ENCODE assay signal across 8 mouse cellular contexts in the genomic region with DNA sequence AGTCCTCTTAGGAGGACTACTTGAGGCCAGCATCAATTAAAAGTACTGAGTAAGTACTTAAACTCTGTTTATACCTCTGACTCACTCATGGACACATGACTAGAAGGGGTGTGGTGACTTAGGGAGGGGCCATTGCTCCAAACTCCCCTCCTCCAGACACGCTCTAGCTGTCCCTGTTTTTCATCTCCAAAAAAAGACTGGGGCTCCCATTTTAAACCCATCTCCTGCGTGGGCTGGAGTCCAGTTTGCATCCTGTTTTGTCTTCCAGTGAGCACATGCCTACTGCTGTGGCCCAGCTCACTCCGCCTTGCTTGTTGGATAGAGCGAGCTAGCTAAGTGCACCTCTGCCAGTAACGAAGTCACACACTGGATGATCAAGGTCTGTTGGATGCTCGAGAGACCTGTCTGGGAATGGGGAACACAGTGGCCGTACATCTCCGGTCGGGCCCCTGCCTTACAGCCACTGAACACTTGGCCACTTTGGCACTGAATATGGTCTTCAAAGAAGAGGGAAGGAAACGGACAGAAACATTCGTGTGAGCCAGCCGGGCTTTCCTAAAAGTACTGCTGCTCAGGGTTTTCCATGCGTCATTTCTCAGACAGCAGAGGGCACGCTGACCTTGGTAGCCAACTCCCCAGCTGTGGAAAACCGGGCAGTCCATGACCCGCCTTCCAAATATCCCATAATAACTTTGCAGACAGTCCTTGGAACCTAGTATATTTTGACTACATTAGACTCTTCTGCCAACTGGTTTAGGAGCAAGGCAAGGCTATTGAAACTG.
DNase-seq lines count a peak whose midpoint lies in the region; ATAC-seq and TF ChIP-seq lines count a peak whose summit lies in the region.

No protein-coding gene starts in this region.

- H3K4me1 ChIP-seq in hindbrain, embryonic 10.5 days (replicated peaks): peaks cover 7% of the 10 kb centered on the region; the same call in 1 of the 2 replicates
- H3K4me1 ChIP-seq in hindbrain, embryonic 14.5 days (replicated peaks; ENCODE audit: control insufficient read depth, insufficient read depth, low read length): no peaks in the 10 kb centered on the region
- peaks cover 55 to 75% of the 10 kb centered on the region in 2 experiments for H3K4me1 ChIP-seq in heart, embryonic 14.5 days (ENCODE audit: control insufficient read depth in 2 of 2, insufficient read depth in 2 of 2, low read length in 2 of 2)
- H3K4me1 ChIP-seq in midbrain, postnatal 0 days (ENCODE audit: insufficient read depth, low read length): 0 out of 2 replicates have a peak, but pooled peaks cover 2% of the 10 kb centered on the region

- 0 out of 2 replicates have a peak overlapping the region, but pooled peaks have one; percentile 16 for H3K27ac ChIP-seq in hindbrain, embryonic 10.5 days
- no peak overlapping the region for H3K27ac ChIP-seq in hindbrain, embryonic 14.5 days
- H3K27ac ChIP-seq in heart, embryonic 14.5 days (replicated peaks in 1 of 2; ENCODE audit: control insufficient read depth in 1 of 2, insufficient read depth in 1 of 2, low read depth in 2 of 2, low read length in 2 of 2): peak overlapping the region; percentile 94
- no peak overlapping the region for H3K27ac ChIP-seq in midbrain, postnatal 0 days (ENCODE audit: low read depth, low read length)

- no peak for DNase-seq in hindbrain, embryonic 10.5 days (ENCODE audit: low spot score)
- no peak for DNase-seq in hindbrain, embryonic 14.5 days (ENCODE audit: low spot score)
- peak; percentile 79 for DNase-seq in adrenal gland, postnatal 14 days
- DNase-seq in left cerebral cortex, postnatal 36 days (ENCODE audit: low spot score in 2 of 2): peak; percentile 48 to 52
- peak; percentile 37 to 64 for DNase-seq in right cerebral cortex, postnatal 36 days (ENCODE audit: low spot score in 2 of 2)
- no peak for DNase-seq in thymus, postnatal 25 days
- no peak for DNase-seq in midbrain, postnatal 0 days (ENCODE audit: low spot score)

- no peak overlapping the region for H3K4me3 ChIP-seq in hindbrain, embryonic 10.5 days
- H3K4me3 ChIP-seq in hindbrain, embryonic 14.5 days (replicated peaks; ENCODE audit: low read length): no peak overlapping the region
- no peak overlapping the region for H3K4me3 ChIP-seq in heart, embryonic 14.5 days (ENCODE audit: control insufficient read depth in 1 of 2, insufficient read depth in 1 of 2, low read depth in 1 of 2, low read length in 2 of 2)
- H3K4me3 ChIP-seq in midbrain, postnatal 0 days (ENCODE audit: low read depth, low read length): no peak overlapping the region

- intact Hi-C loops in left cerebral cortex, postnatal 36 days (cut with DNase I): no loop called here

- peaks cover 91% of the 10 kb centered on the region for H3K36me3 ChIP-seq in hindbrain, embryonic 10.5 days
- H3K36me3 ChIP-seq in hindbrain, embryonic 14.5 days (replicated peaks; ENCODE audit: control insufficient read depth, insufficient read depth): peaks cover 51% of the 10 kb centered on the region
- peaks cover 30% of the 10 kb centered on the region for H3K36me3 ChIP-seq in heart, embryonic 14.5 days (ENCODE audit: control insufficient read depth, insufficient read depth, low read length)
- peaks cover 29% of the 10 kb centered on the region for H3K36me3 ChIP-seq in midbrain, postnatal 0 days (ENCODE audit: insufficient read depth, low read length)

- no peak for ATAC-seq in hindbrain, embryonic 14.5 days (ENCODE audit: low FRiP score)
- no peak for ATAC-seq in heart, embryonic 14.5 days (ENCODE audit: insufficient number of reproducible peaks, insufficient read depth, low FRiP score, low read depth)
- ATAC-seq in midbrain, postnatal 0 days (ENCODE audit: low FRiP score): no peak

- H3K9ac ChIP-seq in hindbrain, embryonic 14.5 days: no peak overlapping the region
- H3K9ac ChIP-seq in heart, embryonic 14.5 days (ENCODE audit: low read length): peak overlapping the region; percentile 57
- H3K9ac ChIP-seq in midbrain, postnatal 0 days (replicated peaks; ENCODE audit: low read length, poor library complexity, severe bottlenecking): no peak overlapping the region

- no peaks in the 10 kb centered on the region for H3K27me3 ChIP-seq in hindbrain, embryonic 10.5 days (ENCODE audit: insufficient read depth, poor library complexity, severe bottlenecking)
- H3K27me3 ChIP-seq in hindbrain, embryonic 14.5 days (ENCODE audit: control insufficient read depth, insufficient read depth, low read length): no peaks in the 10 kb centered on the region
- no peaks in the 10 kb centered on the region for H3K27me3 ChIP-seq in heart, embryonic 14.5 days (ENCODE audit: control insufficient read depth, insufficient read depth, low read length)
- no peaks in the 10 kb centered on the region for H3K27me3 ChIP-seq in midbrain, postnatal 0 days (ENCODE audit: insufficient read depth, low read length)

- no peak for TF ChIP-seq CTCF in midbrain, postnatal 0 days (IDR thresholded peaks at IDR 0.05)

- 90% methylated on average over 16 of the region's 16 CpGs for WGBS in hindbrain, embryonic 10.5 days
- WGBS in hindbrain, embryonic 14.5 days: 86% methylated on average over 16 of the region's 16 CpGs
- 37% methylated on average over 16 of the region's 16 CpGs for whole genome bisulfite sequencing in heart, embryonic 14.5 days
- 84% methylated on average over 16 of the region's 16 CpGs for WGBS in midbrain, postnatal 0 days

- no peaks in the 10 kb centered on the region for H3K9me3 ChIP-seq in hindbrain, embryonic 10.5 days
- no peaks in the 10 kb centered on the region for H3K9me3 ChIP-seq in hindbrain, embryonic 14.5 days (ENCODE audit: control insufficient read depth, low read length)
- H3K9me3 ChIP-seq in heart, embryonic 14.5 days (ENCODE audit: control insufficient read depth, low read length): no peaks in the 10 kb centered on the region
- H3K9me3 ChIP-seq in midbrain, postnatal 0 days (ENCODE audit: low read length): no peaks in the 10 kb centered on the region

- H3K4me2 ChIP-seq in hindbrain, embryonic 14.5 days (replicated peaks): no peak overlapping the region
- peak overlapping the region; percentile 16; the same call in 1 of the 2 replicates for H3K4me2 ChIP-seq in heart, embryonic 14.5 days (ENCODE audit: low read length)
- no peak overlapping the region for H3K4me2 ChIP-seq in midbrain, postnatal 0 days (ENCODE audit: low read depth, low read length, poor library complexity, severe bottlenecking)

Comparison
In these comparisons a context has a peak if more than half of its experiments do, and no peak if none do; other contexts are left out.
1. H3K27ac ChIP-seq: peak in hindbrain, embryonic 10.5 days (single experiment) and heart, embryonic 14.5 days (2 of 2); none in hindbrain, embryonic 14.5 days (single experiment) and midbrain, postnatal 0 days (single experiment).
2. DNase-seq: peak in adrenal gland, postnatal 14 days (single experiment), left cerebral cortex, postnatal 36 days (2 of 2) and right cerebral cortex, postnatal 36 days (2 of 2); none in hindbrain, embryonic 10.5 days (single experiment), hindbrain, embryonic 14.5 days (single experiment), thymus, postnatal 25 days (single experiment) and midbrain, postnatal 0 days (single experiment).